In the genomic region with DNA sequence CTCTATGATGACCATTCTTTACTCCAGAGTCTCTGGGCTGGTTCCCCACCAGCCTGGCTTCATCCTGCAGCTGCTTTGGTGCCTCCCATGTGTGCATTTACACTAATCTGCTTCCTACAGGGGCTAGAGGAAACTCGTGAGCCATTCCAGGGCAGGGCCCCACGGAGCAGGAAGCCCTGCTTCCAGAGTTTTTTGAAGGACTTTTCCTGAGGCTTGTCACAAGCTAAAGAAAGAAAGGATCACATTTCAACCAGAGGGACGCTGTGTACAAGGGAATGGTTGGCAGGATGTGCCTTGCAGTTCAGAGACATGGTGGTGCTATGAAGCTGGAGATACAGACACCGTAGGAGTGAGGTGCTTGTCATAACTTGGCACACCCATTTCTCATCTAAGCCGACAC, we compare ENCODE assay signal across 13 mouse cellular contexts. TPM values are rescaled to one million over a fixed set of nuclear protein-coding genes. Genes with fewer than 3 reads are reported as not detected.
DNase-seq lines count a peak whose midpoint lies in the region; ATAC-seq and TF ChIP-seq lines count a peak whose summit lies in the region.
"Had no signal": no experiment of that assay in that cellular context is flagged by ENCODE, and none has a peak within 500 bp of the region (broad histone marks: within the 10 kb centered on the region; RNA-seq: fewer than 3 reads in every experiment).

No protein-coding gene starts in this region.

- H3K4me3 ChIP-seq in kidney, adult 2 months (ENCODE audit: insufficient read depth, low read depth, low read length): no peak overlapping the region
- H3K4me3 ChIP-seq in embryonic facial prominence, embryonic 11.5 days (ENCODE audit: low read depth, low read length): no peak overlapping the region
- no peak overlapping the region for H3K4me3 ChIP-seq in heart, embryonic 14.5 days (ENCODE audit: control insufficient read depth in 1 of 2, insufficient read depth in 1 of 2, low read depth in 1 of 2, low read length in 2 of 2)
- H3K4me3 ChIP-seq in limb, embryonic 14.5 days (replicated peaks; ENCODE audit: low read length): no peak overlapping the region
- H3K4me3 ChIP-seq in hindbrain, embryonic 13.5 days: no peak overlapping the region

- 28% methylated on average over 5 of the region's 5 CpGs for WGBS in kidney, adult 2 months
- WGBS in embryonic facial prominence, embryonic 11.5 days: 40% methylated on average over 5 of the region's 5 CpGs
- 22% methylated on average over 5 of the region's 5 CpGs for WGBS in heart, embryonic 14.5 days
- 25% methylated on average over 5 of the region's 5 CpGs for WGBS in limb, embryonic 14.5 days
- WGBS in hindbrain, embryonic 13.5 days: 70% methylated on average over 5 of the region's 5 CpGs

- no peak overlapping the region for H3K9ac ChIP-seq in embryonic facial prominence, embryonic 11.5 days (replicated peaks; ENCODE audit: low read length)
- H3K9ac ChIP-seq in heart, embryonic 14.5 days (ENCODE audit: low read length): no peak overlapping the region
- H3K9ac ChIP-seq in limb, embryonic 14.5 days (ENCODE audit: low read depth, low read length, severe bottlenecking): no peak overlapping the region
- H3K9ac ChIP-seq in hindbrain, embryonic 13.5 days: no peak overlapping the region

- no peak overlapping the region for H3K27ac ChIP-seq in kidney, adult 2 months (ENCODE audit: insufficient read depth, low read depth, low read length)
- no peak overlapping the region for H3K27ac ChIP-seq in embryonic facial prominence, embryonic 11.5 days (replicated peaks; ENCODE audit: low read depth, low read length)
- peak overlapping the region; percentile 61 to 67 for H3K27ac ChIP-seq in heart, embryonic 14.5 days (replicated peaks in 1 of 2; ENCODE audit: control insufficient read depth in 1 of 2, insufficient read depth in 1 of 2, low read depth in 2 of 2, low read length in 2 of 2)
- H3K27ac ChIP-seq in limb, embryonic 14.5 days (replicated peaks; ENCODE audit: low read depth, low read length): 0 out of 2 replicates have a peak overlapping the region, but pooled peaks have one; percentile 9
- H3K27ac ChIP-seq in hindbrain, embryonic 13.5 days: no peak overlapping the region

- H3K9me3 ChIP-seq in embryonic facial prominence, embryonic 11.5 days (replicated peaks; ENCODE audit: control insufficient read depth, low read length): no peaks in the 10 kb centered on the region
- no peaks in the 10 kb centered on the region for H3K9me3 ChIP-seq in heart, embryonic 14.5 days (ENCODE audit: control insufficient read depth, low read length)
- no peaks in the 10 kb centered on the region for H3K9me3 ChIP-seq in limb, embryonic 14.5 days (ENCODE audit: control insufficient read depth, low read length)
- no peaks in the 10 kb centered on the region for H3K9me3 ChIP-seq in hindbrain, embryonic 13.5 days

- no peak; the same call in 1 of the 2 replicates for ATAC-seq in embryonic facial prominence, embryonic 11.5 days (replicated peaks; ENCODE audit: insufficient number of reproducible peaks, low FRiP score, low TSS enrichment, low read depth)
- peak; percentile 85 for ATAC-seq in heart, embryonic 14.5 days (ENCODE audit: insufficient number of reproducible peaks, insufficient read depth, low FRiP score, low read depth)
- ATAC-seq in limb, embryonic 14.5 days (ENCODE audit: low FRiP score, low read depth): no peak; the same call in 1 of the 2 replicates
- ATAC-seq in hindbrain, embryonic 13.5 days (ENCODE audit: low FRiP score): no peak
- ATAC-seq: activated CD4-positive, CD25-positive, alpha-beta regulatory T cell, adult 4 months; forebrain, embryonic 16.5 days; midbrain, embryonic 16.5 days had no signal

- no peak for TF ChIP-seq POLR2A in kidney, adult 2 months (IDR thresholded peaks at IDR 0.05; ENCODE audit: low read depth, low read length)
- TF ChIP-seq POLR2A in limb, embryonic 14.5 days (IDR thresholded peaks at IDR 0.05; ENCODE audit: borderline replicate concordance, extremely low read depth, insufficient read depth, insufficient read length): no peak

- H3K36me3 ChIP-seq in kidney, adult 2 months (ENCODE audit: control insufficient read depth, insufficient read depth, low read length): no peaks in the 10 kb centered on the region
- H3K36me3 ChIP-seq in embryonic facial prominence, embryonic 11.5 days (replicated peaks; ENCODE audit: control insufficient read depth, insufficient read depth, low read depth, low read length): no peaks in the 10 kb centered on the region; the same call in 1 of the 2 replicates
- no peaks in the 10 kb centered on the region for H3K36me3 ChIP-seq in heart, embryonic 14.5 days (ENCODE audit: control insufficient read depth, insufficient read depth, low read length)
- H3K36me3 ChIP-seq in limb, embryonic 14.5 days (ENCODE audit: control insufficient read depth, insufficient read depth, low read length): no peaks in the 10 kb centered on the region
- H3K36me3 ChIP-seq in hindbrain, embryonic 13.5 days: peaks cover 10% of the 10 kb centered on the region

- no peak overlapping the region for H3K4me2 ChIP-seq in embryonic facial prominence, embryonic 11.5 days (ENCODE audit: low read depth, low read length)
- no peak overlapping the region for H3K4me2 ChIP-seq in heart, embryonic 14.5 days (ENCODE audit: low read length)
- no peak overlapping the region for H3K4me2 ChIP-seq in limb, embryonic 14.5 days (replicated peaks; ENCODE audit: low read depth, low read length, severe bottlenecking)
- H3K4me2 ChIP-seq in hindbrain, embryonic 13.5 days: no peak overlapping the region

- DNase-seq in kidney, adult 2 months: peak; percentile 20
- no peak for DNase-seq in kidney, postnatal 25 days
- peak; percentile 51 for DNase-seq in embryonic facial prominence, embryonic 11.5 days (ENCODE audit: low spot score)
- DNase-seq in limb, embryonic 14.5 days (ENCODE audit: low spot score): peak; percentile 30
- DNase-seq in layer of hippocampus, adult 9-11 months: no peak
- DNase-seq in layer of hippocampus, postnatal 36 days: no peak
- DNase-seq: cerebellum, adult 11-12 months; thymus, postnatal 25 days had no signal

- H3K27me3 ChIP-seq in kidney, adult 2 months (replicated peaks; ENCODE audit: control insufficient read depth, insufficient read depth, low read length): no peaks in the 10 kb centered on the region
- H3K27me3 ChIP-seq in embryonic facial prominence, embryonic 11.5 days (ENCODE audit: control insufficient read depth, insufficient read depth, low read length): no peaks in the 10 kb centered on the region
- H3K27me3 ChIP-seq in heart, embryonic 14.5 days (ENCODE audit: control insufficient read depth, insufficient read depth, low read length): no peaks in the 10 kb centered on the region
- no peaks in the 10 kb centered on the region for H3K27me3 ChIP-seq in limb, embryonic 14.5 days (ENCODE audit: control insufficient read depth, insufficient read depth, low read length)
- H3K27me3 ChIP-seq in hindbrain, embryonic 13.5 days: no peaks in the 10 kb centered on the region

- H3K4me1 ChIP-seq in kidney, adult 2 months (ENCODE audit: control insufficient read depth, insufficient read depth, low read length): no peaks in the 10 kb centered on the region; the same call in 1 of the 2 replicates
- H3K4me1 ChIP-seq in embryonic facial prominence, embryonic 11.5 days (ENCODE audit: control insufficient read depth, insufficient read depth, low read length): peaks cover 6% of the 10 kb centered on the region
- peaks cover 5 to 6% of the 10 kb centered on the region in 2 experiments for H3K4me1 ChIP-seq in heart, embryonic 14.5 days (ENCODE audit: control insufficient read depth in 2 of 2, insufficient read depth in 2 of 2, low read length in 2 of 2)
- H3K4me1 ChIP-seq in limb, embryonic 14.5 days (ENCODE audit: control insufficient read depth, insufficient read depth, low read length): peaks cover 8% of the 10 kb centered on the region
- no peaks in the 10 kb centered on the region for H3K4me1 ChIP-seq in hindbrain, embryonic 13.5 days (replicated peaks)

- no peak for TF ChIP-seq CTCF in kidney, adult 2 months (conservative IDR thresholded peaks at IDR 0.05; ENCODE audit: insufficient read depth, insufficient read length, low read depth, low read length)

RNA-seq across cellular contexts. Expression of a gene that starts 14.8 kb away (rescaled TPM):
- 53.6 and 67.6 TPM in 2 replicates for polyA plus RNA-seq in kidney, adult 2 months (2012; rRNA removed)
- 121 and 126 TPM in 2 replicates for polyA plus RNA-seq in embryonic facial prominence, embryonic 11.5 days (2014; fragmentation: Nextera tagmentation; extraction: Ambion mirVana)
- 9.8 and 11.3 TPM in 2 replicates for polyA plus RNA-seq in heart, embryonic 14.5 days (2014; fragmentation: Nextera tagmentation; extraction: Ambion mirVana)
- polyA plus RNA-seq in limb, embryonic 14.5 days (2012; rRNA removed): 24.9 and 25.7 TPM in 2 replicates
- polyA plus RNA-seq in limb, embryonic 14.5 days (2014; fragmentation: Nextera tagmentation; extraction: Ambion mirVana): 39.8 and 48.0 TPM in 2 replicates
- 41.9 and 47.1 TPM in 2 replicates for polyA plus RNA-seq in hindbrain, embryonic 13.5 days (2015; fragmentation: Nextera tagmentation; extraction: Ambion mirVana)
- 10 to 100 TPM; 19.1 to 20.8 TPM for total RNA-seq in layer of hippocampus, postnatal 36 days (2021)

Comparison
In these comparisons a context has a peak if more than half of its experiments do, and no peak if none do; other contexts are left out.
1. DNase-seq: peak in kidney, adult 2 months (single experiment), embryonic facial prominence, embryonic 11.5 days (single experiment) and limb, embryonic 14.5 days (single experiment); none in kidney, postnatal 25 days (0 of 2), layer of hippocampus, adult 9-11 months (single experiment) and layer of hippocampus, postnatal 36 days (0 of 2).
2. H3K27ac ChIP-seq: peak in heart, embryonic 14.5 days (2 of 2) and limb, embryonic 14.5 days (single experiment); none in kidney, adult 2 months (single experiment), embryonic facial prominence, embryonic 11.5 days (single experiment) and hindbrain, embryonic 13.5 days (single experiment).